Comparison of ENCODE assay signal across 9 mouse cellular contexts in the genomic region with DNA sequence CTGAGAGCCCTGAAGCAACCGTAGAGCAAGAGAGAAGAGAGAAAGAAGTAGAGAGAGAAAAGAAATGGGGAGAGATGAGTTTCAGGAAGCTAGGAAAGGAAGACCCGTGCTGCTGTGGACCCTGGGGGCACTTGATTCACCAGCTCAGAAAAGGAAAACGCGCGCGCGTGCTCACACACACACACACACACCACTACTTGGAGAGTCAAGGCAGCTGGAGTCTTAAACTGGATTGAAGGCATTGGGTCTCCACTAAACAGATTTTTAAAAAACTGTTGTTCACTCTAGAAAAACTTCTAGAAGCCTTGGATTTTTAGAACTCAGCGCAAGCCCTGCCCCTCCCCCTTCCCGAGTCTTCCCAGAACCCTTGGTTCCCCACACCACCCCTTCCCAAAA. TPM values are rescaled to one million over a fixed set of nuclear protein-coding genes. Genes with fewer than 3 reads are reported as not detected.
DNase-seq lines count a peak whose midpoint lies in the region; ATAC-seq lines count a peak whose summit lies in the region.
"Had no signal": no experiment of that assay in that cellular context is flagged by ENCODE, and none has a peak within 500 bp of the region (broad histone marks: within the 10 kb centered on the region; RNA-seq: fewer than 3 reads in every experiment).

No protein-coding gene starts in this region.

- DNase-seq in kidney, postnatal 25 days, result no peak
- no peak for DNase-seq in embryonic facial prominence, embryonic 14.5 days (ENCODE audit: low spot score)
- DNase-seq in liver, embryonic 11.5 days (ENCODE audit: low spot score), result no peak
- no peak for DNase-seq in spleen, postnatal 36 days (ENCODE audit: low spot score in 2 of 2)
- no peak for DNase-seq in yolk sac, embryonic 10.5 days (ENCODE audit: low spot score)
- DNase-seq: heart, adult 2 months had no signal

- peaks cover 98% of the 10 kb centered on the region for H3K27me3 ChIP-seq in kidney, embryonic 15.5 days
- peaks cover 86% of the 10 kb centered on the region for H3K27me3 ChIP-seq in embryonic facial prominence, embryonic 14.5 days (replicated peaks; ENCODE audit: control insufficient read depth, insufficient read depth, low read length)
- peaks cover 96% of the 10 kb centered on the region for H3K27me3 ChIP-seq in limb, embryonic 12.5 days
- H3K27me3 ChIP-seq in neural tube, embryonic 12.5 days (replicated peaks), result peaks cover 76% of the 10 kb centered on the region
- peaks cover 100% of the 10 kb centered on the region for H3K27me3 ChIP-seq in liver, embryonic 11.5 days (replicated peaks; ENCODE audit: control insufficient read depth, insufficient read depth, low read length)

- no peaks in the 10 kb centered on the region for H3K9me3 ChIP-seq in kidney, embryonic 15.5 days (replicated peaks)
- H3K9me3 ChIP-seq in embryonic facial prominence, embryonic 14.5 days (ENCODE audit: control insufficient read depth, low read length), result no peaks in the 10 kb centered on the region
- H3K9me3 ChIP-seq in limb, embryonic 12.5 days, result no peaks in the 10 kb centered on the region
- no peaks in the 10 kb centered on the region for H3K9me3 ChIP-seq in neural tube, embryonic 12.5 days
- H3K9me3 ChIP-seq in liver, embryonic 11.5 days (ENCODE audit: control insufficient read depth, low read length), result no peaks in the 10 kb centered on the region

- 3% methylated on average over 9 of the region's 9 CpGs for WGBS in kidney, embryonic 15.5 days
- WGBS in embryonic facial prominence, embryonic 14.5 days, result 3% methylated on average over 9 of the region's 9 CpGs
- under 1% methylated on average over 9 of the region's 9 CpGs for WGBS in limb, embryonic 12.5 days
- 3% methylated on average over 9 of the region's 9 CpGs for WGBS in neural tube, embryonic 12.5 days
- WGBS in liver, embryonic 11.5 days, result 4% methylated on average over 9 of the region's 9 CpGs

- no peak for ATAC-seq in kidney, embryonic 15.5 days (replicated peaks; ENCODE audit: low FRiP score)
- ATAC-seq in embryonic facial prominence, embryonic 14.5 days (ENCODE audit: low read depth), result no peak
- ATAC-seq in limb, embryonic 12.5 days (ENCODE audit: insufficient number of reproducible peaks, insufficient read depth, low FRiP score, low TSS enrichment, low read depth), result no peak
- no peak for ATAC-seq in neural tube, embryonic 12.5 days (ENCODE audit: low FRiP score, low read depth)
- no peak for ATAC-seq in liver, embryonic 11.5 days (replicated peaks; ENCODE audit: low FRiP score)

- H3K4me2 ChIP-seq in kidney, embryonic 15.5 days, result peak overlapping the region; percentile 48; the same call in 1 of the 2 replicates
- H3K4me2 ChIP-seq in embryonic facial prominence, embryonic 14.5 days (ENCODE audit: low read depth, low read length), result peak overlapping the region; percentile 81
- H3K4me2 ChIP-seq in limb, embryonic 12.5 days, result peak overlapping the region; percentile 47
- H3K4me2 ChIP-seq in neural tube, embryonic 12.5 days (replicated peaks), result peak overlapping the region; percentile 76
- no peak overlapping the region for H3K4me2 ChIP-seq in liver, embryonic 11.5 days

- H3K27ac ChIP-seq in kidney, embryonic 15.5 days, result no peak overlapping the region
- H3K27ac ChIP-seq in embryonic facial prominence, embryonic 14.5 days (replicated peaks; ENCODE audit: low read depth, low read length), result no peak overlapping the region
- no peak overlapping the region for H3K27ac ChIP-seq in limb, embryonic 12.5 days
- no peak overlapping the region for H3K27ac ChIP-seq in neural tube, embryonic 12.5 days
- no peak overlapping the region for H3K27ac ChIP-seq in liver, embryonic 11.5 days (ENCODE audit: low read depth, low read length)
- H3K27ac ChIP-seq: heart, adult 2 months had no signal

- H3K4me1 ChIP-seq in kidney, embryonic 15.5 days, result peaks cover 40% of the 10 kb centered on the region
- H3K4me1 ChIP-seq in embryonic facial prominence, embryonic 14.5 days (ENCODE audit: control insufficient read depth, insufficient read depth, low read length), result no peaks in the 10 kb centered on the region; the same call in 1 of the 2 replicates
- H3K4me1 ChIP-seq in limb, embryonic 12.5 days (replicated peaks), result peaks cover 40% of the 10 kb centered on the region
- H3K4me1 ChIP-seq in neural tube, embryonic 12.5 days, result peaks cover 42% of the 10 kb centered on the region
- no peaks in the 10 kb centered on the region; the same call in 1 of the 2 replicates for H3K4me1 ChIP-seq in liver, embryonic 11.5 days (replicated peaks; ENCODE audit: control insufficient read depth, insufficient read depth, low read length)

- H3K9ac ChIP-seq in kidney, embryonic 15.5 days, result no peak overlapping the region
- H3K9ac ChIP-seq in embryonic facial prominence, embryonic 14.5 days (ENCODE audit: low read depth, low read length), result peak overlapping the region; percentile 60
- H3K9ac ChIP-seq in limb, embryonic 12.5 days (replicated peaks), result peak overlapping the region; percentile 35; the same call in 1 of the 2 replicates
- H3K9ac ChIP-seq in neural tube, embryonic 12.5 days, result peak overlapping the region; percentile 52
- H3K9ac ChIP-seq in liver, embryonic 11.5 days (ENCODE audit: low read depth, low read length), result no peak overlapping the region

- no peaks in the 10 kb centered on the region for H3K36me3 ChIP-seq in kidney, embryonic 15.5 days
- no peaks in the 10 kb centered on the region for H3K36me3 ChIP-seq in embryonic facial prominence, embryonic 14.5 days (ENCODE audit: control insufficient read depth, insufficient read depth, low read length)
- no peaks in the 10 kb centered on the region for H3K36me3 ChIP-seq in limb, embryonic 12.5 days
- H3K36me3 ChIP-seq in neural tube, embryonic 12.5 days, result no peaks in the 10 kb centered on the region
- H3K36me3 ChIP-seq in liver, embryonic 11.5 days (ENCODE audit: control insufficient read depth, insufficient read depth, low read length), result no peaks in the 10 kb centered on the region

- H3K4me3 ChIP-seq in kidney, embryonic 15.5 days (replicated peaks), result peak overlapping the region; percentile 33
- peak overlapping the region; percentile 57 for H3K4me3 ChIP-seq in embryonic facial prominence, embryonic 14.5 days (ENCODE audit: low read depth, low read length)
- H3K4me3 ChIP-seq in limb, embryonic 12.5 days (replicated peaks), result peak overlapping the region; percentile 60
- peak overlapping the region; percentile 34 for H3K4me3 ChIP-seq in neural tube, embryonic 12.5 days
- H3K4me3 ChIP-seq in liver, embryonic 11.5 days (ENCODE audit: low read depth, low read length), result no peak overlapping the region
- H3K4me3 ChIP-seq: heart, adult 2 months had no signal

RNA-seq across cellular contexts. Expression of a gene that starts 3.2 kb away (rescaled TPM):
- polyA plus RNA-seq in kidney, embryonic 15.5 days (2015; fragmentation: Nextera tagmentation; extraction: Ambion mirVana), result 4.9 TPM in 2 replicates
- 3.8 and 4.0 TPM in 2 replicates for polyA plus RNA-seq in embryonic facial prominence, embryonic 14.5 days (2014; fragmentation: Nextera tagmentation; extraction: Ambion mirVana)
- 6.1 and 6.9 TPM in 2 replicates for polyA plus RNA-seq in limb, embryonic 12.5 days (2016; fragmentation: Nextera tagmentation; extraction: Ambion mirVana)
- 5.0 and 6.9 TPM in 2 replicates for polyA plus RNA-seq in neural tube, embryonic 12.5 days (2016; fragmentation: Nextera tagmentation; extraction: Ambion mirVana)
- polyA plus RNA-seq in liver, embryonic 11.5 days (2014; fragmentation: Nextera tagmentation; extraction: Ambion mirVana), result 0.08 and 0.10 TPM in 2 replicates

Comparison
In these comparisons a context has a peak if more than half of its experiments do, and no peak if none do; other contexts are left out.
1. H3K9ac ChIP-seq: peak in embryonic facial prominence, embryonic 14.5 days (single experiment), limb, embryonic 12.5 days (single experiment) and neural tube, embryonic 12.5 days (single experiment); none in kidney, embryonic 15.5 days (single experiment) and liver, embryonic 11.5 days (single experiment).